ENCODE assay signal across 8 mouse cellular contexts in genomic region chr1:166308471-166308850, GRCm38 (mm10). TPM values are rescaled to one million over a fixed set of nuclear protein-coding genes. Genes with fewer than 3 reads are reported as not detected.
DNase-seq lines count a peak whose midpoint lies in the region; ATAC-seq lines count a peak whose summit lies in the region.

No protein-coding gene starts in this region.

- H3K36me3 ChIP-seq in heart, embryonic 14.5 days (ENCODE audit: control insufficient read depth, insufficient read depth, low read length): no peaks in the 10 kb centered on the region
- no peaks in the 10 kb centered on the region for H3K36me3 ChIP-seq in hindbrain, embryonic 11.5 days (ENCODE audit: control insufficient read depth, insufficient read depth, low read length)
- peaks cover 98% of the 10 kb centered on the region for H3K36me3 ChIP-seq in midbrain, embryonic 10.5 days

- no peak overlapping the region for H3K27ac ChIP-seq in heart, embryonic 14.5 days (replicated peaks in 1 of 2; ENCODE audit: control insufficient read depth in 1 of 2, insufficient read depth in 1 of 2, low read depth in 2 of 2, low read length in 2 of 2)
- no peak overlapping the region for H3K27ac ChIP-seq in brown adipose tissue, adult 24 weeks (replicated peaks; ENCODE audit: low read depth, low read length)
- H3K27ac ChIP-seq in hindbrain, embryonic 11.5 days (ENCODE audit: low read depth, low read length): no peak overlapping the region
- peak overlapping the region; percentile 87 for H3K27ac ChIP-seq in midbrain, embryonic 10.5 days (replicated peaks)

- peak overlapping the region; percentile 31; the same call in 1 of the 2 replicates for H3K9ac ChIP-seq in heart, embryonic 14.5 days (ENCODE audit: low read length)
- peak overlapping the region; percentile 63 for H3K9ac ChIP-seq in hindbrain, embryonic 11.5 days (ENCODE audit: low read depth, low read length)

- intact Hi-C loops in heart, postnatal 25 days (cut with DNase I): no loop called here

- peaks cover 0 to 3% of the 10 kb centered on the region in 2 experiments; a peak in 2 of 4 replicates for H3K4me1 ChIP-seq in heart, embryonic 14.5 days (ENCODE audit: control insufficient read depth in 2 of 2, insufficient read depth in 2 of 2, low read length in 2 of 2)
- peaks cover 8% of the 10 kb centered on the region; the same call in 1 of the 2 replicates for H3K4me1 ChIP-seq in brown adipose tissue, adult 24 weeks (ENCODE audit: control insufficient read depth, insufficient read depth, insufficient read length, low read length)
- H3K4me1 ChIP-seq in hindbrain, embryonic 11.5 days (replicated peaks; ENCODE audit: control insufficient read depth, insufficient read depth, low read length): no peaks in the 10 kb centered on the region
- H3K4me1 ChIP-seq in midbrain, embryonic 10.5 days: peaks cover 26% of the 10 kb centered on the region

- no peak for DNase-seq in heart, postnatal 25 days (ENCODE audit: low spot score)
- no peak for DNase-seq in hindbrain, embryonic 11.5 days (ENCODE audit: low spot score)
- no peak for DNase-seq in midbrain, embryonic 10.5 days (ENCODE audit: low spot score)
- no peak for DNase-seq in gastrocnemius, postnatal 10 days
- DNase-seq in left cerebral cortex, adult 18-20 months (ENCODE audit: low spot score in 2 of 2): no peak

- ATAC-seq in heart, embryonic 14.5 days (ENCODE audit: insufficient number of reproducible peaks, insufficient read depth, low FRiP score, low read depth): no peak
- ATAC-seq in hindbrain, embryonic 11.5 days (ENCODE audit: low FRiP score): no peak; the same call in 1 of the 2 replicates
- no peak for ATAC-seq in granulocyte monocyte progenitor cell, adult 5-6 weeks (replicated peaks; ENCODE audit: poor library complexity, severe bottlenecking)

- 10% methylated on average over 5 of the region's 5 CpGs for WGBS in heart, embryonic 14.5 days
- WGBS in hindbrain, embryonic 11.5 days: 13% methylated on average over 5 of the region's 5 CpGs
- WGBS in midbrain, embryonic 10.5 days: 28% methylated on average over 5 of the region's 5 CpGs

- no peaks in the 10 kb centered on the region for H3K9me3 ChIP-seq in heart, embryonic 14.5 days (ENCODE audit: control insufficient read depth, low read length)
- H3K9me3 ChIP-seq in hindbrain, embryonic 11.5 days (ENCODE audit: control insufficient read depth, low read length): no peaks in the 10 kb centered on the region
- H3K9me3 ChIP-seq in midbrain, embryonic 10.5 days (replicated peaks): no peaks in the 10 kb centered on the region

- peak overlapping the region; percentile 46 to 60 for H3K4me3 ChIP-seq in heart, embryonic 14.5 days (ENCODE audit: control insufficient read depth in 1 of 2, insufficient read depth in 1 of 2, low read depth in 1 of 2, low read length in 2 of 2)
- 0 out of 2 replicates have a peak overlapping the region, but pooled peaks have one; percentile 45 for H3K4me3 ChIP-seq in brown adipose tissue, adult 24 weeks (ENCODE audit: insufficient read depth, low read depth, low read length)
- H3K4me3 ChIP-seq in hindbrain, embryonic 11.5 days (ENCODE audit: low read depth, low read length): peak overlapping the region; percentile 45
- H3K4me3 ChIP-seq in midbrain, embryonic 10.5 days: peak overlapping the region; percentile 55

- peaks cover 30% of the 10 kb centered on the region for H3K27me3 ChIP-seq in heart, embryonic 14.5 days (ENCODE audit: control insufficient read depth, insufficient read depth, low read length)
- H3K27me3 ChIP-seq in hindbrain, embryonic 11.5 days (ENCODE audit: control insufficient read depth, insufficient read depth, low read length): no peaks in the 10 kb centered on the region
- H3K27me3 ChIP-seq in midbrain, embryonic 10.5 days (ENCODE audit: low read depth, poor library complexity, severe bottlenecking): peaks cover 35% of the 10 kb centered on the region

- H3K4me2 ChIP-seq in heart, embryonic 14.5 days (ENCODE audit: low read length): peak overlapping the region; percentile 80
- peak overlapping the region; percentile 90 for H3K4me2 ChIP-seq in hindbrain, embryonic 11.5 days (replicated peaks; ENCODE audit: low read depth, low read length)

RNA-seq across cellular contexts. Expression of gene Ildr2, which starts 54.5 kb away (rescaled TPM):
- 1.5 and 1.7 TPM in 2 replicates for polyA plus RNA-seq in heart, embryonic 14.5 days (2014; fragmentation: Nextera tagmentation; extraction: Ambion mirVana)
- total RNA-seq in heart, postnatal 25 days (2021): 1 to 10 TPM; 2.8 to 3.6 TPM
- polyA plus RNA-seq in brown adipose tissue, adult 24 weeks (2012; ENCODE audit: insufficient read depth, insufficient read length, missing spikeins): 0.54 and 2.0 TPM in 2 replicates
- 7.2 and 7.4 TPM in 2 replicates for polyA plus RNA-seq in hindbrain, embryonic 11.5 days (2014; fragmentation: Nextera tagmentation; extraction: Ambion mirVana)
- 14.9 and 15.1 TPM in 2 replicates for polyA plus RNA-seq in midbrain, embryonic 10.5 days (2016; fragmentation: Nextera tagmentation; extraction: Ambion mirVana)
- total RNA-seq in granulocyte monocyte progenitor cell, adult 5-6 weeks (2014; fragmentation: Nextera tagmentation): not detected in 2 replicates
- total RNA-seq in granulocyte monocyte progenitor cell, adult 5-6 weeks (2017): not detected in 2 replicates
- 1 to 10 TPM; 2.6 to 3.4 TPM for total RNA-seq in gastrocnemius, postnatal 10 days (2021)
- total RNA-seq in left cerebral cortex, adult 18-20 months (2021): 100 to 1,000 TPM; 105 to 108 TPM

Comparison
In these comparisons a context has a peak if more than half of its experiments do, and no peak if none do; other contexts are left out.
1. RNA of gene Ildr2, which starts 54.5 kb away (total RNA-seq): 105 to 108 TPM in left cerebral cortex, adult 18-20 months; 2.8 to 3.6 TPM in heart, postnatal 25 days, 2.6 to 3.4 TPM in gastrocnemius, postnatal 10 days and not detected in granulocyte monocyte progenitor cell, adult 5-6 weeks; every median in the first group is over 10 times any median in the second.
2. Peak in every context shown above with its lines, with median percentiles within 50 percentile points of each other: H3K4me3 ChIP-seq.